Mouse (Mus musculus): ENCODE measurements around the gene Serpina1a. TPM values are rescaled to one million over a fixed set of nuclear protein-coding genes. Genes with fewer than 3 reads are reported as not detected.
A peak's percentile ranks its signal among the peaks of the same experiment; 100 is the strongest.
"Not testable (repeated sequence)": the region's sequence is repeated elsewhere in the genome, so short reads cannot be mapped to it uniquely, and the experiment has no call there.

Serpina1a gene
- polyA plus RNA-seq (2012) = 0.14 and 0.21 TPM in 2 replicates

- H3K4me1 ChIP-seq (ENCODE audit: control insufficient read depth); H3K4me3 ChIP-seq (replicated peaks); H3K36me3 ChIP-seq (ENCODE audit: control insufficient read depth); H3K27me3 ChIP-seq (ENCODE audit: control insufficient read depth): not testable (repeated sequence)
- H3K9me3 ChIP-seq (ENCODE audit: control insufficient read depth, low read length) = peaks cover 12% of the 10 kb centered on the region
These were observed at the start of gene Serpina1a for GRCm38 (mm10) chr12:103863101-103863974. Gene Serpina1a, minus strand, starts transcription at chr12:103863562.

GRCm38 (mm10) chr12:103909181-103909580 lies 45.8 kb upstream of the Serpina1a start:
- not testable (repeated sequence) for H3K4me1 ChIP-seq (ENCODE audit: control insufficient read depth); H3K36me3 ChIP-seq (ENCODE audit: control insufficient read depth); H3K4me3 ChIP-seq (replicated peaks); H3K27me3 ChIP-seq (ENCODE audit: control insufficient read depth); H3K9me3 ChIP-seq (ENCODE audit: control insufficient read depth, low read length)

- not testable (repeated sequence) for H3K36me3 ChIP-seq (ENCODE audit: control insufficient read depth); H3K4me1 ChIP-seq (ENCODE audit: control insufficient read depth); H3K4me3 ChIP-seq (replicated peaks); H3K9me3 ChIP-seq (ENCODE audit: control insufficient read depth, low read length); H3K27me3 ChIP-seq (ENCODE audit: control insufficient read depth)
These were observed 44.4 kb upstream of the Serpina1a start for GRCm38 (mm10) chr12:103907746-103908145.

GRCm38 (mm10) chr12:103904837-103905340 lies 41.5 kb upstream of the Serpina1a start, which contains the start of gene Serpina1c:
Gene Serpina1c, minus strand, starts transcription at chr12:103904887.
- not testable (repeated sequence) for H3K9me3 ChIP-seq (ENCODE audit: control insufficient read depth, low read length); H3K4me1 ChIP-seq (ENCODE audit: control insufficient read depth); H3K27me3 ChIP-seq (ENCODE audit: control insufficient read depth); H3K36me3 ChIP-seq (ENCODE audit: control insufficient read depth)
- peak within 1 kb of the TSS; percentile 35 for H3K4me3 ChIP-seq (replicated peaks)

GRCm38 (mm10) chr12:103901929-103902328 lies 38.6 kb upstream of the Serpina1a start:
- not testable (repeated sequence) for H3K36me3 ChIP-seq (ENCODE audit: control insufficient read depth); H3K9me3 ChIP-seq (ENCODE audit: control insufficient read depth, low read length); H3K27me3 ChIP-seq (ENCODE audit: control insufficient read depth); H3K4me3 ChIP-seq (replicated peaks); H3K4me1 ChIP-seq (ENCODE audit: control insufficient read depth)

GRCm38 (mm10) chr12:103866873-103867272 lies 3.5 kb upstream of the Serpina1a start:
- H3K4me1 ChIP-seq (ENCODE audit: control insufficient read depth); H3K4me3 ChIP-seq (replicated peaks): not testable (repeated sequence)
- H3K9me3 ChIP-seq (ENCODE audit: control insufficient read depth, low read length) = peaks cover 12% of the 10 kb centered on the region

GRCm38 (mm10) chr12:103860976-103861375 lies 2.4 kb downstream of the Serpina1a start:
- Histone ChIP-seq H3K36me3 (ENCODE audit: control insufficient read depth) (no peaks in the 10 kb centered on the region), H3K9me3 (ENCODE audit: control insufficient read depth, low read length) (peaks cover 10% of the 10 kb centered on the region), H3K4me1 (ENCODE audit: control insufficient read depth) (no peaks in the 10 kb centered on the region), H3K4me3 (replicated peaks) (no peak overlapping the region), H3K27me3 (ENCODE audit: control insufficient read depth) (no peaks in the 10 kb centered on the region)
- TF ChIP-seq TAL1 (IDR thresholded peaks at IDR 0.05; ENCODE audit: low read length) (no peak), GATA1 (IDR thresholded peaks at IDR 0.05; ENCODE audit: low read length) (no peak)

More at GRCm38 (mm10) chr12:103866873-103867272, 3.5 kb upstream of the Serpina1a start:
- not testable (repeated sequence) for H3K36me3 ChIP-seq (ENCODE audit: control insufficient read depth); H3K27me3 ChIP-seq (ENCODE audit: control insufficient read depth)

GRCm38 (mm10) chr12:103860571-103860970 lies 2.8 kb downstream of the Serpina1a start:
- H3K4me3 ChIP-seq (replicated peaks); H3K4me1 ChIP-seq (ENCODE audit: control insufficient read depth); H3K9me3 ChIP-seq (ENCODE audit: control insufficient read depth, low read length); H3K27me3 ChIP-seq (ENCODE audit: control insufficient read depth); H3K36me3 ChIP-seq (ENCODE audit: control insufficient read depth): not testable (repeated sequence)

- not testable (repeated sequence) for H3K27me3 ChIP-seq (ENCODE audit: control insufficient read depth); H3K9me3 ChIP-seq (ENCODE audit: control insufficient read depth, low read length); H3K36me3 ChIP-seq (ENCODE audit: control insufficient read depth)
These were observed 3.8 kb downstream of the Serpina1a start for GRCm38 (mm10) chr12:103859584-103859983.

GRCm38 (mm10) chr12:103853032-103853431 lies 10.3 kb downstream of the Serpina1a start:
- H3K4me1 ChIP-seq (ENCODE audit: control insufficient read depth); H3K9me3 ChIP-seq (ENCODE audit: control insufficient read depth, low read length); H3K27me3 ChIP-seq (ENCODE audit: control insufficient read depth); H3K4me3 ChIP-seq (replicated peaks); H3K36me3 ChIP-seq (ENCODE audit: control insufficient read depth): not testable (repeated sequence)

More at GRCm38 (mm10) chr12:103859584-103859983, 3.8 kb downstream of the Serpina1a start:
- H3K4me1 ChIP-seq (ENCODE audit: control insufficient read depth); H3K4me3 ChIP-seq (replicated peaks): not testable (repeated sequence)

- H3K4me1 ChIP-seq (ENCODE audit: control insufficient read depth); H3K9me3 ChIP-seq (ENCODE audit: control insufficient read depth, low read length); H3K4me3 ChIP-seq (replicated peaks); H3K36me3 ChIP-seq (ENCODE audit: control insufficient read depth); H3K27me3 ChIP-seq (ENCODE audit: control insufficient read depth): not testable (repeated sequence)
These were observed 33.1 kb downstream of the Serpina1a start, which contains the start of gene Serpina1b for GRCm38 (mm10) chr12:103830273-103830672. Gene Serpina1b, minus strand, starts transcription at chr12:103830373.

- H3K4me1 ChIP-seq (ENCODE audit: control insufficient read depth); H3K9me3 ChIP-seq (ENCODE audit: control insufficient read depth, low read length); H3K36me3 ChIP-seq (ENCODE audit: control insufficient read depth); H3K4me3 ChIP-seq (replicated peaks); H3K27me3 ChIP-seq (ENCODE audit: control insufficient read depth): not testable (repeated sequence)
These were observed 35.5 kb downstream of the Serpina1a start for GRCm38 (mm10) chr12:103827661-103828372.

- H3K4me1 ChIP-seq (ENCODE audit: control insufficient read depth); H3K36me3 ChIP-seq (ENCODE audit: control insufficient read depth); H3K4me3 ChIP-seq (replicated peaks); H3K27me3 ChIP-seq (ENCODE audit: control insufficient read depth); H3K9me3 ChIP-seq (ENCODE audit: control insufficient read depth, low read length): not testable (repeated sequence)
These were observed 39.5 kb downstream of the Serpina1a start for GRCm38 (mm10) chr12:103823826-103824225.

All from erythroblast, embryonic 14.5 days (primary cell).